Mouse (Mus musculus) heart, embryonic 12.5 days (tissue): ENCODE measurements at regions not wholly inside any gene's neighbourhood (a gene's known extent, or its start where the extent isn't known, plus 50 kb on each side); places are given as distances from the start of the nearest gene placed in this dataset.
A peak's percentile ranks its signal among the peaks of the same experiment; 100 is the strongest.
"Not testable (repeated sequence)": the region's sequence is repeated elsewhere in the genome, so short reads cannot be mapped to it uniquely, and the experiment has no call there.

Source experiments
- ATAC-seq: fragments of 200-750 bp; cut with Nextera tagmentation; 2 replicates; pipeline ENCODE4 v1.8.0; 2017; ENCODE audit warnings: moderate TSS enrichment, moderate library complexity; ENCODE audit not compliant: insufficient number of reproducible peaks, low FRiP score
- H3K27ac ChIP-seq: fragments of 300-500 bp; sonication (generic); 2 replicates; pipeline ENCODE4 v1.5.1; 2016; ENCODE audit warnings: mild to moderate bottlenecking, moderate library complexity; ENCODE audit not compliant: poor library complexity, severe bottlenecking
- H3K27me3 ChIP-seq: fragments of 300-500 bp; sonication (generic); replicated peaks from 2 replicates; pipeline ENCODE4 v1.6.1; 2016; ENCODE audit warnings: mild to moderate bottlenecking, moderate library complexity
- H3K36me3 ChIP-seq: fragments of 300-500 bp; sonication (generic); 2 replicates; pipeline ENCODE4 v1.6.1; 2016; ENCODE audit warnings: mild to moderate bottlenecking, moderate library complexity
- H3K4me1 ChIP-seq: fragments of 300-500 bp; sonication (generic); replicated peaks from 2 replicates; pipeline ENCODE4 v1.6.1; 2016; ENCODE audit warnings: mild to moderate bottlenecking
- H3K4me2 ChIP-seq: fragments of 300-500 bp; sonication (generic); 2 replicates; pipeline ENCODE4 v1.6.1; 2016; ENCODE audit warnings: mild to moderate bottlenecking, moderate library complexity
- H3K4me3 ChIP-seq: fragments of 300-500 bp; sonication (generic); 2 replicates; pipeline ENCODE4 v1.5.1; 2016; ENCODE audit warnings: mild to moderate bottlenecking
- H3K9ac ChIP-seq: fragments of 300-500 bp; sonication (generic); 2 replicates; pipeline ENCODE4 v1.6.1; 2016; ENCODE audit warnings: mild to moderate bottlenecking, moderate library complexity
- H3K9me3 ChIP-seq: fragments of 300-500 bp; sonication (generic); replicated peaks from 2 replicates; pipeline ENCODE4 v1.6.1; 2016; ENCODE audit warnings: mild to moderate bottlenecking, moderate library complexity
- WGBS: fragments of 180-500 bp; shearing (Covaris S2); methylation state at CpG from one replicate; pipeline ENCODE4 v1.1.7; 2016; 5-methylcytosine and 5-hydroxymethylcytosine counted together

- no peaks in the 10 kb centered on the region for H3K36me3 ChIP-seq
- 92% methylated on average over 2 of the region's 2 CpGs for WGBS
These were observed 141.4 kb upstream of the Trim24 start for GRCm38 (mm10) chr6:37729165-37729564.

GRCm38 (mm10) chr6:37730500-37731239, 139.9 kb upstream of the Trim24 start:
- H3K4me1 ChIP-seq: peaks cover 13% of the 10 kb centered on the region
- no peak for ATAC-seq
- no peaks in the 10 kb centered on the region for H3K27me3 ChIP-seq
- no peak overlapping the region for H3K4me3 ChIP-seq
- H3K27ac ChIP-seq: peak overlapping the region; percentile 3
- H3K36me3 ChIP-seq: no peaks in the 10 kb centered on the region
- H3K9ac ChIP-seq: no peak overlapping the region
- WGBS: 69% methylated on average over 8 of the region's 8 CpGs
- peaks cover 3% of the 10 kb centered on the region; the same call in 1 of the 2 replicates for H3K9me3 ChIP-seq
- H3K4me2 ChIP-seq: no peak overlapping the region

More at GRCm38 (mm10) chr6:37729165-37729564, 141.4 kb upstream of the Trim24 start:
- Histone ChIP-seq H3K27me3 (no peaks in the 10 kb centered on the region), H3K4me1 (peaks cover 13% of the 10 kb centered on the region), H3K4me2 (no peak overlapping the region), H3K4me3 (no peak overlapping the region), H3K27ac (no peak overlapping the region), H3K9ac (no peak overlapping the region), H3K9me3 (peaks cover 6% of the 10 kb centered on the region; the same call in 1 of the 2 replicates)
- no peak for ATAC-seq

- Histone ChIP-seq H3K4me3 (no peak overlapping the region), H3K4me1 (peaks cover 13% of the 10 kb centered on the region), H3K9me3 (peaks cover 3% of the 10 kb centered on the region; the same call in 1 of the 2 replicates), H3K36me3 (no peaks in the 10 kb centered on the region), H3K4me2 (no peak overlapping the region; the same call in 1 of the 2 replicates), H3K27me3 (no peaks in the 10 kb centered on the region), H3K27ac (0 out of 2 replicates have a peak overlapping the region, but pooled peaks have one; percentile 33), H3K9ac (no peak overlapping the region)
- 26% methylated on average over 10 of the region's 10 CpGs for WGBS
- peak; percentile 74 for ATAC-seq
These were observed 138.2 kb upstream of the Trim24 start for GRCm38 (mm10) chr6:37732385-37732784.

- peaks cover 4% of the 10 kb centered on the region for H3K9me3 ChIP-seq
- peak overlapping the region; percentile 25; the same call in 1 of the 2 replicates for H3K27ac ChIP-seq
- no peaks in the 10 kb centered on the region for H3K36me3 ChIP-seq
- no peaks in the 10 kb centered on the region for H3K27me3 ChIP-seq
- ATAC-seq: peak; percentile 60; the same call in 1 of the 2 replicates
- H3K4me3 ChIP-seq: no peak overlapping the region
- peaks cover 10% of the 10 kb centered on the region for H3K4me1 ChIP-seq
- WGBS: 57% methylated on average over 4 of the region's 4 CpGs
- H3K4me2 ChIP-seq: no peak overlapping the region
- H3K9ac ChIP-seq: no peak overlapping the region
These were observed 135.2 kb upstream of the Trim24 start for GRCm38 (mm10) chr6:37735288-37735961.

- ATAC-seq: peak; percentile 66; the same call in 1 of the 2 replicates
- Histone ChIP-seq H3K4me1 (peaks cover 5% of the 10 kb centered on the region), H3K27me3 (no peaks in the 10 kb centered on the region), H3K27ac (peak overlapping the region; percentile 25; the same call in 1 of the 2 replicates), H3K36me3 (no peaks in the 10 kb centered on the region), H3K4me2 (no peak overlapping the region), H3K9ac (no peak overlapping the region), H3K9me3 (peaks cover 4% of the 10 kb centered on the region), H3K4me3 (no peak overlapping the region)
- WGBS: 65% methylated on average over 4 of the region's 4 CpGs
These were observed 134.7 kb upstream of the Trim24 start for GRCm38 (mm10) chr6:37735962-37736297.

- Histone ChIP-seq H3K4me1 (no peaks in the 10 kb centered on the region), H3K27ac (no peak overlapping the region), H3K4me3 (no peak overlapping the region), H3K9ac (no peak overlapping the region), H3K36me3 (no peaks in the 10 kb centered on the region), H3K9me3 (peaks cover 4% of the 10 kb centered on the region), H3K27me3 (no peaks in the 10 kb centered on the region), H3K4me2 (no peak overlapping the region)
- whole genome bisulfite sequencing: 84% methylated on average over 14 of the region's 14 CpGs
- ATAC-seq: no peak
These were observed 129.4 kb upstream of the Trim24 start for GRCm38 (mm10) chr6:37740982-37741889.

- H3K9ac ChIP-seq, H3K4me1 ChIP-seq, H3K36me3 ChIP-seq, H3K9me3 ChIP-seq, ATAC-seq, H3K27me3 ChIP-seq, H3K4me2 ChIP-seq, H3K27ac ChIP-seq, H3K4me3 ChIP-seq: not testable (repeated sequence)
- 78% methylated on average over 7 of the region's 7 CpGs for WGBS
These were observed 128.7 kb upstream of the Trim24 start for GRCm38 (mm10) chr6:37741916-37742315.

- WGBS: 68% methylated on average over 4 of the region's 4 CpGs
- Histone ChIP-seq H3K36me3 (no peaks in the 10 kb centered on the region), H3K4me2 (no peak overlapping the region), H3K27me3 (no peaks in the 10 kb centered on the region), H3K4me3 (no peak overlapping the region), H3K27ac (no peak overlapping the region), H3K9me3 (peaks cover 8% of the 10 kb centered on the region), H3K9ac (no peak overlapping the region), H3K4me1 (no peaks in the 10 kb centered on the region)
- no peak for ATAC-seq
These were observed 125.9 kb upstream of the Trim24 start for GRCm38 (mm10) chr6:37744679-37745078.

GRCm38 (mm10) chr6:37745393-37746100, 125.1 kb upstream of the Trim24 start:
- 88% methylated on average over 11 of the region's 11 CpGs for WGBS
- peaks cover 8% of the 10 kb centered on the region for H3K9me3 ChIP-seq
- ATAC-seq: no peak
- H3K36me3 ChIP-seq: no peaks in the 10 kb centered on the region
- H3K4me3 ChIP-seq: no peak overlapping the region
- no peak overlapping the region for H3K27ac ChIP-seq
- H3K27me3 ChIP-seq: no peaks in the 10 kb centered on the region
- no peaks in the 10 kb centered on the region for H3K4me1 ChIP-seq
- no peak overlapping the region for H3K9ac ChIP-seq
- H3K4me2 ChIP-seq: no peak overlapping the region

- not testable (repeated sequence) for ATAC-seq, H3K36me3 ChIP-seq, H3K27ac ChIP-seq, H3K4me3 ChIP-seq, H3K4me1 ChIP-seq, H3K9me3 ChIP-seq, H3K4me2 ChIP-seq, H3K9ac ChIP-seq, H3K27me3 ChIP-seq
- 61% methylated on average over 4 of the region's 4 CpGs for WGBS
These were observed 122.8 kb upstream of the Trim24 start for GRCm38 (mm10) chr6:37747793-37748192.
